Mouse (Mus musculus) layer of hippocampus, adult 6 months (tissue): ENCODE results near the gene Usp30. TPM values are rescaled to one million over a fixed set of nuclear protein-coding genes. Genes with fewer than 3 reads are reported as not detected.

Experiments
- long read RNA-seq, 2 experiments: library from polyadenylated mRNA; unstranded; transcript quantifications; one replicate each; pipeline ENCODE4 v2.0.0; 2019 to 2020
- polyA plus RNA-seq: library from polyadenylated mRNA; unstranded; fragments of <200 nt; fragmentation: Nextera tagmentation; gene quantifications from 2 replicates; pipeline ENCODE4 v1.2.3, GENCODE M21; 2021

Gene Usp30
- 6.3 and 6.4 TPM in 2 replicates for polyA plus RNA-seq
- long read RNA-seq, experiment 1, full-length matches to known transcripts = 5 of 19 reads
- long read RNA-seq, experiment 1, partial matches to known transcripts = 12 of 19 reads
- long read RNA-seq, experiment 1, other reads (novel, unspliced or antisense) = 2 of 19 reads
- long read RNA-seq, experiment 2, full-length matches to known transcripts = 43 of 103 reads
- long read RNA-seq, experiment 2, partial matches to known transcripts = 38 of 103 reads
- long read RNA-seq, experiment 2, other reads (novel, unspliced or antisense) = 22 of 103 reads

DNA sequence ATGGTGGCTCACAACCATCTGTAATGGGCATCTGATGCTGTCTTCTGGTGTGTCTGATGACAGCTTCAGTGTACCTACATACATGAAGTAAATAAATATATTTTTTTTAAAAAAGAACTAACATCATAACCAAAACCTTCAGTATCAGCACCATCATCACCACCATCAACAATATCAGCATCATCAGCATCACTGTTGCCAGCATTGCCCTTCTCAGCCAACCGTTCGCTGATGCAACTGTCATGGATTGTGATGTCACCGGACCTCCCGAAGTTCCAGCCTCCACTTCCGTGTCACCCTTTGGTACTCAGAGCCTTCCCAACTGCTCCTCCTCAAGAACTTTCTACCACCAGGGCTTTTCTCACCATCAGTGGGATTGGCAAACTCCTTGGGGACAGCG, at the start of gene Usp30:
TSS of gene Usp30 (plus strand) at position 301 of the 400 bp plus-strand sequence.

DNA sequence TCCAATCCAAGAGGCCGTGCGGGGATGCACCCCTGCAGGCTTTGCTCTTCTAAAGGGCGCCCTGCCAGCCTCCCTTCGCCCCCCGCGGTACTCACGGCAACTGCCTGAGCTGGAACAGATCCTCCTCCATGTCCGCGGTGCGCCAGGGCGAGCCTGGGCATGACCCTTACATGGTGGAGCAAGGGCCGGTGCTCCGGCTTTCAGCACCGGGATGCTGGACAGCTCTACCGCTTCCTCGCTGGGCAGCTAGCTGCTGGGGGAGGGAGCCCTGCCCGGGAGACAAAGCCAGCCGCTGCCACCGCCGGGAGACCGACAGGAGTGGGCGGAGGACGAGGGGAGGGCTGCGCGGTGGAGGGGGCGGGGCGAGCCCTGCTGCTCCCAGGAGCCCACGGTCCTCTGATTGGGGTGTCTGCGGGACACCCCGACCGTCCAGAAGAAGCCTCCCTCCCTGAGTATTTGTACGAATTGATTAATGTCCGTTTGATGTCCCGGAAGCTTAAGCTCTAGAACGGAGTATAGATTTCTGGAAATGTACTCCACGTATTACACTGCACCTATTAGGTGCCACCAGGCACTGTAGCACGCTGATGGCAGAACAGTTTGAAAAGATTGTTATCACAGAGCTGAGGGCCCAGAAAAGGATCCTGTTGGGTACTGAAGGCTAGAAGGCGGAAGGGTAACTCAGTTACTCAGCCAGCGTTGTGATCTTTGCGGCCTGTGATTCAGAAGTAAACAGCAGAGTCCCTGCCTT, 26.0 kb downstream of the Usp30 start, which contains the start of gene Svop:
TSS of gene Svop (minus strand) at position 514 of the 751 bp plus-strand sequence.

DNA sequence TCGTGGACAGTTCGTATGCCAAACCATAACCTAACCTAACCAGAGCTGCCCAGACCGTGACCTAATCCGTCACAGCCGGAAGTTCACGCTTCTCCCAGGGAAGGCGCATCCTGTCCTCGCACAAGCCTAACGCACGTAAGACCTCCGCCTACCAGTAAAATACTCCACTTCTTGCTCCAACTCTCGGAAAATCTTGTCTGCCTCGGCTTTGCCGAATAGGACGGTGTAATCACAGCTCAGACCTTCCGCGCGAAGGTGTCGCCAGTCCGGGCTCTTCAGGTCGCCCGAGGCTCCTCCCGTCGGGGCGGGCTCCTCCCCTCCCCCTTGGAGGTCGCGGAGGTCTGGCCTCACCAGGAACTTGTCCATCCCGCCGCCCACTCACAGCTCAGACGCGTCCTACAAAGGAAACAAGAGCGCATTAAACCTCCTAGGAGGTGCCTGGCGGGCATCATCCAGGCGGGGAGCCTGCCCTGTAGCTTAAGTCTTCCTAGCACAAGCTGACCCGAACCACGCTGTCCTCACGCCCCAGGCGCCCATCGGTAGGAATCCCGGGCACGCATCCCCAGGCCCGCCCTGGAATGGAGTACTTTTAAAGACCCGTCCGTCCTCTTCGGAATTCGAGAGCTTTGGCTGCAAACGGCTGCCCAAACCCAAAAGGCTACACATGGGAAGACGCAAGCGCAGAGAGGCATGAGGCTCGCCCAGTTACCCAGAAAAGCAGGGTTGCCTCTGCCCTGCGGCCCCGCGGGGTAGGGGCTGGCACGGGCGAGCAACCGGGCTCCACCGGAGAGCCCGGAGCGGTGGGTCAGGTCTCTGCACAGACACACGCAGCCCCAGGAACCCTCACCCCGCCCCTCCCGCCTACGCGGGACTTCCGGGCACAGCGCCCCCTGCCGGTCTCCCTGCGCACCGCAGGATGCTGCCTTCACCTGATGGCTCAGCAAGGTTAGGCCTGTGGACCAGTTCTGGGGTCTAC, 62.4 kb downstream of the Usp30 start, which contains the start of gene Alkbh2:
TSS of gene Alkbh2 (minus strand) at position 845 of the 976 bp plus-strand sequence.

DNA sequence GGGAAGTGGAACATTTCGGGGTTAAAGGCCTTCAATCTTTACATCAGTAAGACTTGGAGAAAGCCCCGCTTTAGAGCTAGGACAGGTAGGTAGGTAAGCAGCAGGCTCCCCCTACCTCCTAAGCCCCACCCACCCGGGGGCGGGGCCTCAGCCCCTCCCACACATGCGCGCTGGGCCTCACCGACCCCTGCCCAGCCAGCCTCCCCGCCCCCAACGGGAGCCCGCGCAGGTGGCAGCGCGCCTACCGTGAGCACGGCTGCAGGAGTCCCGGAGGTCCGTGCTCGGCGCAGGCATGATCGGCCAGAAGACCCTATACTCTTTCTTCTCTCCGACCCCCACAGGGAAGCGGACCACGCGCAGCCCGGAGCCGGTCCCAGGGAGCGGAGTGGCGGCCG, 64.9 kb downstream of the Usp30 start, which contains the start of gene Ung:
TSS of gene Ung (plus strand) at position 176 of the 395 bp plus-strand sequence.

DNA sequence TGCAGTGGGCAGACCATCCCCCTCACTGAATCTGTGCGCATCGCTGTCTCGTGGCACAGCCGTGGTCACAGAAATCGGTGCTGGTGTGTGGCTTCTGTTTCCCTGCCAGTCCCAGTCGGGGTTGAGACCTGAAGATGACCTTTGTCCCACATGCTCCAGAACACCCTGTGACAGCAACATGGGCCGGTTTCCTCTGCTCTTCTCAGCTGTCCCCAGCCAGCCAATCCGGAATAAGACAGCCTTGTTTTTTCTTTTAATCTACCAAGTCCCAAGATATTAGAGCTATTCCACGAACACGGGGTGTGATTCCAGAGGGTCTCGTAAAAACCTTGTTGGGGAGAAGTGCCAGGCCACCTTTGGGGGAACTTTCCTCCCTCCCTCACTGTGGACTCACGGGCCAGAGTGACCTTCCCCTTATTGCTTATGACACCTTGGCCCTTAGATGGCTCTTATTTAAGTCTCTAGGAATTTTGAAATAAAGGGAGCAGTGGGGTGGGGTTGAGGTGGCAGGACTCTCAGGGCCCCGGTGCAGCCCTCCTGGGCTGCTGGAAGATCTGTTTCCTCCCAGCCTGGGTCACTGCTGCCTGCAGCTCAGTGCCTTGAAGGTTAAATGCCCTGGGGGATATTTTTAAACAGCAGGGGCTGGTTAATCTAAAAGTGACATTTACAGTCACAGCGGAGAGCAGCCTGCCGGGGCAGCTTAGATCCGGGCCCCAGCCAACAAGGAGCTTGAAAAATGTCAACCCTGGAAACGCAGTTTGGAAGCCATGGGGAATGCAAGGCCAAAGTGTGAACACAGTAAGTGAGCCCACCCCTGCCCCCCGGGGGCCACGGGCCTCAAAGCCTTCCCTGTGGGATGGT, 81.0 kb downstream of the Usp30 start, which contains the start of gene Acacb:
TSS of gene Acacb (plus strand) at position 508 of the 861 bp plus-strand sequence.

Other genes starting within 250 kb of the Usp30 start
- 52.2 and 54.3 TPM in 2 replicates for gene Selplg, start 232.8 kb upstream of the Usp30 start, polyA plus RNA-seq
- gene Coro1c, start 156.7 kb upstream of the Usp30 start, polyA plus RNA-seq = 28.4 and 30.4 TPM in 2 replicates
- 6.3 and 10.8 TPM in 2 replicates for gene Ssh1, start 71.6 kb upstream of the Usp30 start, polyA plus RNA-seq
- gene Dao, start 61.8 kb upstream of the Usp30 start, polyA plus RNA-seq = not detected in 2 replicates
- gene Svop, start 26.1 kb downstream of the Usp30 start, polyA plus RNA-seq = 104 and 110 TPM in 2 replicates
- gene Alkbh2, start 62.8 kb downstream of the Usp30 start, polyA plus RNA-seq = 7.6 and 10.7 TPM in 2 replicates
- 0.80 and 1.3 TPM in 2 replicates for gene Ung, start 64.9 kb downstream of the Usp30 start, polyA plus RNA-seq
- gene Acacb, start 81.1 kb downstream of the Usp30 start, polyA plus RNA-seq = 3.9 and 4.0 TPM in 2 replicates
- gene Foxn4, start 208.3 kb downstream of the Usp30 start, polyA plus RNA-seq = not detected in 2 replicates
- gene Myo1h, start 223.7 kb downstream of the Usp30 start, polyA plus RNA-seq = 1.4 and 1.8 TPM in 2 replicates